Mouse (Mus musculus) thymus, adult 2 months (tissue): ENCODE results near the gene Rundc1. TPM values are rescaled to one million over a fixed set of nuclear protein-coding genes. Genes with fewer than 3 reads are reported as not detected.

ENCODE experiments used
- DNase-seq: peaks from one replicate; pipeline ENCODE4 v3.0.0; 2021
- H3K27ac ChIP-seq: fragments of 200-500 bp; 2 replicates; pipeline ENCODE4 v1.5.1; 2012; ENCODE audit warnings: low read length, control low read depth; ENCODE audit not compliant: control insufficient read depth, insufficient read depth
- H3K27me3 ChIP-seq: fragments of 200-500 bp; 2 replicates; pipeline ENCODE4 v1.6.1; 2012; ENCODE audit warnings: mild to moderate bottlenecking, low read length, moderate library complexity, mixed read lengths; ENCODE audit not compliant: control insufficient read depth, insufficient read depth
- H3K36me3 ChIP-seq: fragments of 200-500 bp; 2 replicates; pipeline ENCODE4 v1.6.1; 2012; ENCODE audit warnings: mild to moderate bottlenecking, low read length, moderate library complexity; ENCODE audit not compliant: control insufficient read depth, insufficient read depth
- H3K4me1 ChIP-seq: fragments of 200-500 bp; replicated peaks from 2 replicates; pipeline ENCODE4 v1.6.1; 2012; ENCODE audit warnings: low read length; ENCODE audit not compliant: control insufficient read depth, insufficient read depth
- H3K4me3 ChIP-seq: fragments of 200-500 bp; 2 replicates; pipeline ENCODE4 v1.5.1; 2012; ENCODE audit warnings: mild to moderate bottlenecking, low read length, control low read depth, moderate library complexity; ENCODE audit not compliant: control insufficient read depth, insufficient read depth
- CTCF ChIP-seq: fragments of 200-500 bp; IDR thresholded peaks from 2 replicates; pipeline ENCODE4 v1.5.1; 2012; ENCODE audit warnings: mild to moderate bottlenecking, control low read depth, low read length, moderate library complexity, borderline replicate concordance; ENCODE audit not compliant: control insufficient read depth, poor library complexity, insufficient read depth; ENCODE audit errors: extremely low read depth
- POLR2A ChIP-seq: fragments of 200-500 bp; IDR thresholded peaks from 2 replicates; pipeline ENCODE4 v1.6.1; 2012; ENCODE audit warnings: mild to moderate bottlenecking, low read length, control low read depth, moderate library complexity; ENCODE audit not compliant: control insufficient read depth, poor library complexity, insufficient read depth; ENCODE audit errors: extremely low read depth
- WGBS: fragments of 180-500 bp; shearing (Covaris S2); methylation state at CpG from one replicate; pipeline ENCODE4 v1.1.7; 2018; 5-methylcytosine and 5-hydroxymethylcytosine counted together
- polyA plus RNA-seq: library from polyadenylated mRNA; depleted of rRNA; stranded (reverse); fragments of >200 nt; gene quantifications from 2 replicates; pipeline ENCODE4 v1.2.3, GENCODE M21; 2012

Rundc1 gene
- polyA plus RNA-seq, 1 experiment: 28.5 TPM

DNA sequence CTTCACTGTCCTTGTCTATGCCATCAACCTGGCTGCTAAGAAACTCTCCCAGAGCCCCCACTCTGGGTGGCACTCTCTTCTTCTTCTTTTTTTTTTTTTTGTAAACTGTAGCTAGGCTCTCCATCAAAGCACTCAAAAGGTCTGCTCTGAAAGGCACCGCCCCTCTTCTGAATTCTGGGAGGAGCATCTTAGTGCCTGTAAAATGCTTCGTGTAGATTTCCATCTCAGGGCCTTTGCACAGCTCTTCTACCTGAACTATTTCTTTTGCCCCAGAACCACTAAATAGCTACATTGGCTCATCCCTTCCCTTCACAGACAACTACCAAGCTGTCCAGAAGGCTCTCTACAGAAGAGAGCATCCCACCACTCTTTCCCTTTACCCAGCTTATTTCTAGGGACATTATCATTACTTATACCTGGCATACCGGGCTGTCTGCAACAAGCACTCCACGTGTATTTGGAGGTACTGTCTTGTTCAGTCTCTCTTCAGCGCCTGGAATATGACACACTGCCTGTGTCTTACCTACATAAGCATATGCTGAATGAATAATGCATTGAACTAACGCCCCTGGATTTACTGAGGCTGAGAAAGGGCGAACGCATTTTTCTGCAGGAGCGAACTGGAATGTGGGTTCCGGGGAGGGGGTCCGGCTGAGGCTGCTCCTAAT lies 8.3 kb upstream of the Rundc1 start:
- Histone ChIP-seq H3K4me1 (0 out of 2 replicates have a peak, but pooled peaks cover 3% of the 10 kb centered on the region), H3K27me3 (no peaks in the 10 kb centered on the region), H3K36me3 (peaks cover 4% of the 10 kb centered on the region; the same call in 1 of the 2 replicates), H3K4me3 (peak overlapping the region; percentile 92), H3K27ac (no peak overlapping the region)
- under 1% methylated on average over 11 of the region's 11 CpGs for WGBS
- TF ChIP-seq CTCF (no peak), POLR2A (no peak)
- DNase-seq: peak; percentile 21

DNA sequence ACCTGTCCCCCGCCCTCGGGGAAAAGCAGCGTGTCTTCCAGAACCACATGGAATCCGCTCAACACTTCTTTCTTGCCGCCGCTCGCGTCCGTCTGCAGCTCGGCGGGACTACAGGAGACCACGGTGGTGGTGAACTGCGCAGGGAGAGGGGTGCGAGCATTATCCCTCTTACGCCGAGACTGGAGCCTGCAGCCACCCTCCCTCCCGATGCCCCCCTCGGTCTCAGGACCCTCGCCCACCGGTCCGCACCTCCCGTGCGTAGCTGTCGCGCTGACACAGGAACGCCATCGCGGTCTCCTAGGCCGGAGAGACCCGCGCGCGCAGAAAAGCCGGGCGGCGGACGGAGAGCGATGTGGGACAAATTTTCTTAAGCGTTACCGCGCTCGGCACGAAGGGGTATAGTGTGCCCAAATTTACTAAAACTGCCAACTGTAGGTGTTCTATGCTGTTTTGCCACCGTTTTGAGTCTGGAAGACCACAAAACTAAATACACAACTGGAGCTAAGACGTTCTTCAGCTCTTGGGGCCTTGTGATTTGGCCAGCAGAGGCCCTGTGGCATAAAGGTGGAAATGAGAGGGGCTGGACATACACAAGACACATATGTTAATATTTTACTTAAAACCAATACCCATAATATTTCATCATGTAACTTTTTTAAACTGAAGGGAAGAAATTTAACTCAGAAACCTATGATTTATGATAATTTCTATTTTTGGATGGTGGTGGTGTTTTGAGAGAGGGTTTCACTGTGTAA lies 7.6 kb upstream of the Rundc1 start, which contains the start of gene Aarsd1:
Aarsd1 (minus strand) TSS at position 515 of the 755 bp plus-strand sequence.
- Histone ChIP-seq H3K27me3 (no peaks in the 10 kb centered on the region), H3K27ac (no peak within 1 kb of the TSS), H3K4me1 (0 out of 2 replicates have a peak, but pooled peaks cover 3% of the 10 kb centered on the region), H3K4me3 (peak within 1 kb of the TSS; percentile 92), H3K36me3 (peaks cover 4% of the 10 kb centered on the region; the same call in 1 of the 2 replicates)
- TF ChIP-seq CTCF (peak; percentile 52; the same call in 1 of the 2 replicates), POLR2A (peak; percentile 73)
- DNase-seq: peak; percentile 91
- under 1% methylated on average over 45 of the region's 45 CpGs for WGBS

DNA sequence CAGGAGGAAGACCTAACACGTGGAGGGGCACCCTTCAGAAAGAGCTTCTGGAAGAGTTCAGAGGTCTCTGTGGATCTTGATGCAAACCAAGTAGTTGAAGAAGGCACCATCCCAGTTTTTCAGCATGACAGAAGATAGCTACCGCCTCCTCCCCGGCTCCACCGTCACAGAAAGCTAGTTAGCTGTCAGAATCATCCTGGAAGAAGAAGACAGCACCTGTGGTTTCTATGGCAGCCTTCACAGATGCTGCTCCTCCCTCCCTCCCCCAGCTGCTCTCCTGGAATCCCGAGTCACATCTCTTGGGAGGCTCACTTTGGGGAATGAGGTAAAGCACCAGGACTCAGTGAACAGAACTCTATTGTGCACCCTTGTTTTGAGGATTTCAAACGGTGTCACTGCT lies 5.9 kb upstream of the Rundc1 start:
- no peak overlapping the region for H3K27ac ChIP-seq
- H3K4me3 ChIP-seq: no peak overlapping the region
- WGBS: 84% methylated on average over 6 of the region's 6 CpGs
- no peak for TF ChIP-seq CTCF
- TF ChIP-seq POLR2A: no peak
- no peak for DNase-seq
- peaks cover 4% of the 10 kb centered on the region for H3K4me1 ChIP-seq
- no peaks in the 10 kb centered on the region for H3K36me3 ChIP-seq
- H3K27me3 ChIP-seq: no peaks in the 10 kb centered on the region

DNA sequence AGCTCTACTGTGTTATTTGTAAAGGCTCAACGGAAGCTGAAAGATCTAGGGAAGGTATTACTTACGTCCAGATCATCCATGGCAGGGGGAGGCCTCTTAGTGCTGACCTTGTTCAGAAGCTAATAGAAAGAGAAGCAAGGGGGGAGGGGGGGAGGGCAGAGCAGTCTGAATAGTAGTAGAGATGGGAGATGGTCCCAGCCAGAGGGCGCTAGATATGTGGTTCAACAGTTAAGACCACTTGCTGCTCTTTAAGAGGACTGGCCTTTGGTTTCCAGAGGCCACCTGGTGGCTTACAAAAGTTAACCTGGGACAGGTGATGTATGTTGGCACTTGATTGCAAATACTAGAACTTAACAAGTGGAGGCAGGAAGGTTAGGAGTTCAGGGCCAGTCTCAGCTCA lies 5.3 kb upstream of the Rundc1 start:
- Histone ChIP-seq H3K27me3 (no peaks in the 10 kb centered on the region), H3K4me3 (no peak overlapping the region), H3K27ac (no peak overlapping the region), H3K36me3 (no peaks in the 10 kb centered on the region), H3K4me1 (peaks cover 11% of the 10 kb centered on the region)
- 95% methylated on average over 3 of the region's 3 CpGs for WGBS
- TF ChIP-seq CTCF (no peak), POLR2A (no peak)
- no peak for DNase-seq

DNA sequence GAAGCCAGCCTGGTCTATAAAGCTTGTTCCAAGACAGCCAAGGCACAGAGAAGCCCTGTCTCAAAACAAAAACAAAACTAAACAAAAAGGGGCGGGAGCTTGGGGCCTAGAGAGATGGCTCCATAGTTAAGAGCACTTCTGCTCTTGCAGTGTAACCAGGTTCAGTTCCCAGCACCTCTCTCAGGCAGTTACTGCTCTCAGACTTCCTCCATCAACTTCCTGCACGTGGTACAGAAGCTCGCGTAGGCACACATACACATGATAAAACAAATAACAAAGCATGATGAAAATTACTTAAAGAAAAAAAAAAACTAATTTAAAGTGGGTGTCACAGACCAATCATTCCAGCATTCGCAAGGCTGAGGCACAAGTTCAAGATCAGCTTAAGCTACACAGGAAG lies 4.7 kb upstream of the Rundc1 start:
- Histone ChIP-seq H3K27me3 (no peaks in the 10 kb centered on the region), H3K4me3 (no peak overlapping the region), H3K27ac (no peak overlapping the region), H3K36me3 (no peaks in the 10 kb centered on the region), H3K4me1 (peaks cover 11% of the 10 kb centered on the region)
- 92% methylated on average over 5 of the region's 5 CpGs for WGBS
- no peak for DNase-seq
- TF ChIP-seq CTCF: no peak
- TF ChIP-seq POLR2A: no peak

DNA sequence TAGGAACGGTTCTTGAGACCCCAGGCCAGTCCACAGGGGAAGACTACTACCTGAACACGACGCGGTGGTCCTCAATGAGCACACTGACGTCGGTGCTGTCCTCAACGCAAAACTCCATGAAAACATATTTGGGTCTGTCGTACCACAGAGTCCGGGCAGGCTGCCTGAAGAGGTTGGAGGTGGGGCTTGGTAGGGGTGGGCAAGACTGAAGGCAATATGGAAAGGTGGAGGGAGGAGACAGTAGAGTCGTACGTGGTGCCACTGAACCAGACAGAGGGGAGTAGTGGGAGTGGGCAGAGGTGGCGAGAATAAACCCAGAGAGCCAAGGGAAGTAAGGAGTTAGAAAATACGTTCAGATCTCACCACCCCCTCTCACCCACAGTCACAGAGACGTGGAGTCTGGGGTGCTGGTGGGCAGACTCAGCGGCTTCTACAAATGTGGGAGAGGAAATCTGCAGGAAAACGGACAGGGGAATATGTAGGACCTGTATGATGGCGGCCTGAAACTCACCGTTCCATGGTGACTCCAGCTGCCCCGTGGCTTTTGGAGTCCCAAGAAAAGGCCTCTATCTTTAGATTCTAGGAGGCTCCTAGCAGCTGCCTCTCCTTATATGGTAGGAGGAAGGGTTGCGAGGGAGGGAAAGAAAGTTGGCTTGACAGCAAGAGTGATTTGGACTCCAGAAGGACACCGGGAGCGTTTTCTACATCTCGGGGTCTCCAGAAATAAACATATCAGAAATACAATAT lies 607 bp upstream of the Rundc1 start, which contains the start of gene Gm27029:
Gm27029 (minus strand) TSS at position 692 of the 747 bp plus-strand sequence.
- 10% methylated on average over 23 of the region's 23 CpGs for WGBS

More for the DNA sequence above, 607 bp upstream of the Rundc1 start, which contains the start of gene Gm27029:
- H3K27ac ChIP-seq: no peak within 1 kb of the TSS; the same call in 1 of the 2 replicates
- peak; percentile 19 for DNase-seq
- H3K27me3 ChIP-seq: no peaks in the 10 kb centered on the region
- peaks cover under 1% of the 10 kb centered on the region; the same call in 1 of the 2 replicates for H3K36me3 ChIP-seq
- TF ChIP-seq CTCF (no peak), POLR2A (no peak)
- H3K4me3 ChIP-seq: peak within 1 kb of the TSS; percentile 95
- H3K4me1 ChIP-seq: peaks cover 11% of the 10 kb centered on the region
